Mouse (Mus musculus) ES-Bruce4 (cell line): ENCODE measurements at regions not wholly inside any gene's neighbourhood (a gene's known extent, or its start where the extent isn't known, plus 50 kb on each side); places are given as distances from the start of the nearest gene placed in this dataset.
"Not testable (repeated sequence)": the region's sequence is repeated elsewhere in the genome, so short reads cannot be mapped to it uniquely, and the experiment has no call there.

Source experiments
- H3K27ac ChIP-seq: 2 replicates; pipeline ENCODE4 v1.5.1; 2012; ENCODE audit warnings: low read length, inconsistent platforms; ENCODE audit not compliant: insufficient read depth
- H3K27me3 ChIP-seq: 2 replicates; pipeline ENCODE4 v1.6.1; 2012; ENCODE audit warnings: mild to moderate bottlenecking, low read length, inconsistent platforms; ENCODE audit not compliant: control insufficient read depth, poor library complexity, insufficient read depth, severe bottlenecking
- H3K36me3 ChIP-seq: 2 replicates; pipeline ENCODE4 v1.6.1; 2012; ENCODE audit warnings: inconsistent platforms, mild to moderate bottlenecking, low read length, moderate library complexity; ENCODE audit not compliant: control insufficient read depth, poor library complexity, insufficient read depth, severe bottlenecking
- H3K4me1 ChIP-seq: one replicate; pipeline ENCODE4 v1.8.1; 2011; ENCODE audit warnings: low read length; ENCODE audit not compliant: control insufficient read depth, insufficient read depth
- H3K4me3 ChIP-seq: 2 replicates; pipeline ENCODE4 v1.5.1; 2011; ENCODE audit warnings: low read depth, mild to moderate bottlenecking, low read length
- H3K9ac ChIP-seq: 2 replicates; pipeline ENCODE4 v1.6.1; 2012; ENCODE audit warnings: low read depth, mild to moderate bottlenecking, inconsistent platforms; ENCODE audit not compliant: poor library complexity, severe bottlenecking
- H3K9me3 ChIP-seq: replicated peaks from 2 replicates; pipeline ENCODE4 v1.6.1; 2012; ENCODE audit warnings: mild to moderate bottlenecking, low read length, inconsistent platforms; ENCODE audit not compliant: control insufficient read depth, poor library complexity, insufficient read depth, severe bottlenecking
- CTCF ChIP-seq: IDR thresholded peaks from one replicate; pipeline ENCODE4 v1.8.1; 2011; ENCODE audit warnings: low read depth, low read length
- EP300 ChIP-seq: IDR thresholded peaks from 2 replicates; pipeline ENCODE4 v1.6.1; 2011; ENCODE audit warnings: low read depth, low read length; ENCODE audit not compliant: insufficient read depth
- POLR2A ChIP-seq: IDR thresholded peaks from one replicate; pipeline ENCODE4 v1.8.1; 2011; ENCODE audit warnings: low read length; ENCODE audit not compliant: insufficient read depth

GRCm38 (mm10) chr4:23148097-23148849 lies 660.1 kb upstream of the Pou3f2 start:
- TF ChIP-seq POLR2A: no peak
- no peak for TF ChIP-seq EP300
- no peak for TF ChIP-seq CTCF
- no peaks in the 10 kb centered on the region for H3K4me1 ChIP-seq
- no peak overlapping the region for H3K4me3 ChIP-seq

GRCm38 (mm10) chr4:23133386-23133785 lies 645.2 kb upstream of the Pou3f2 start:
- no peak overlapping the region for H3K27ac ChIP-seq

More at GRCm38 (mm10) chr4:23148097-23148849, 660.1 kb upstream of the Pou3f2 start:
- Histone ChIP-seq H3K9me3 (no peaks in the 10 kb centered on the region), H3K36me3 (no peaks in the 10 kb centered on the region), H3K27ac (no peak overlapping the region), H3K9ac (no peak overlapping the region), H3K27me3 (no peaks in the 10 kb centered on the region)

GRCm38 (mm10) chr4:23101452-23101851 lies 613.3 kb upstream of the Pou3f2 start:
- not testable (repeated sequence) for H3K9ac ChIP-seq, H3K36me3 ChIP-seq, H3K9me3 ChIP-seq, H3K27me3 ChIP-seq, H3K27ac ChIP-seq, H3K4me3 ChIP-seq, H3K4me1 ChIP-seq

More at GRCm38 (mm10) chr4:23133386-23133785, 645.2 kb upstream of the Pou3f2 start:
- H3K36me3 ChIP-seq: no peaks in the 10 kb centered on the region
- no peak overlapping the region for H3K9ac ChIP-seq
- no peaks in the 10 kb centered on the region for H3K9me3 ChIP-seq
- no peaks in the 10 kb centered on the region for H3K4me1 ChIP-seq
- H3K27me3 ChIP-seq: no peaks in the 10 kb centered on the region
- no peak for TF ChIP-seq EP300
- no peak for TF ChIP-seq POLR2A
- TF ChIP-seq CTCF: no peak
- H3K4me3 ChIP-seq: no peak overlapping the region

- no peaks in the 10 kb centered on the region for H3K36me3 ChIP-seq
- no peaks in the 10 kb centered on the region for H3K27me3 ChIP-seq
- H3K4me3 ChIP-seq: no peak overlapping the region
- H3K9ac ChIP-seq: no peak overlapping the region
- H3K4me1 ChIP-seq: no peaks in the 10 kb centered on the region
- peaks cover 4% of the 10 kb centered on the region for H3K9me3 ChIP-seq
- TF ChIP-seq CTCF: no peak
- no peak for TF ChIP-seq POLR2A
- no peak for TF ChIP-seq EP300
- no peak overlapping the region for H3K27ac ChIP-seq
Observed at GRCm38 (mm10) chr4:23079521-23079920, 591.4 kb upstream of the Pou3f2 start.

GRCm38 (mm10) chr4:23077603-23078002 lies 589.4 kb upstream of the Pou3f2 start:
- no peak overlapping the region for H3K27ac ChIP-seq
- H3K9ac ChIP-seq: no peak overlapping the region
- no peak for TF ChIP-seq CTCF
- no peak for TF ChIP-seq POLR2A
- no peak for TF ChIP-seq EP300
- no peaks in the 10 kb centered on the region for H3K27me3 ChIP-seq
- no peaks in the 10 kb centered on the region for H3K4me1 ChIP-seq
- H3K4me3 ChIP-seq: no peak overlapping the region
- no peaks in the 10 kb centered on the region for H3K9me3 ChIP-seq
- no peaks in the 10 kb centered on the region for H3K36me3 ChIP-seq

- TF ChIP-seq POLR2A: no peak
- TF ChIP-seq CTCF: no peak
- no peak for TF ChIP-seq EP300
- H3K36me3 ChIP-seq: no peaks in the 10 kb centered on the region
- no peak overlapping the region for H3K27ac ChIP-seq
- no peak overlapping the region for H3K9ac ChIP-seq
- no peaks in the 10 kb centered on the region for H3K27me3 ChIP-seq
- H3K4me1 ChIP-seq: no peaks in the 10 kb centered on the region
- no peak overlapping the region for H3K4me3 ChIP-seq
- H3K9me3 ChIP-seq: no peaks in the 10 kb centered on the region
Observed at GRCm38 (mm10) chr4:23050701-23051317, 562.6 kb upstream of the Pou3f2 start.
